Mouse (Mus musculus): ENCODE measurements at regions not wholly inside any gene's neighbourhood (a gene's known extent, or its start where the extent isn't known, plus 50 kb on each side); places are given as distances from the start of the nearest gene placed in this dataset.
"Not testable (repeated sequence)": the region's sequence is repeated elsewhere in the genome, so short reads cannot be mapped to it uniquely, and the experiment has no call there.

DNA sequence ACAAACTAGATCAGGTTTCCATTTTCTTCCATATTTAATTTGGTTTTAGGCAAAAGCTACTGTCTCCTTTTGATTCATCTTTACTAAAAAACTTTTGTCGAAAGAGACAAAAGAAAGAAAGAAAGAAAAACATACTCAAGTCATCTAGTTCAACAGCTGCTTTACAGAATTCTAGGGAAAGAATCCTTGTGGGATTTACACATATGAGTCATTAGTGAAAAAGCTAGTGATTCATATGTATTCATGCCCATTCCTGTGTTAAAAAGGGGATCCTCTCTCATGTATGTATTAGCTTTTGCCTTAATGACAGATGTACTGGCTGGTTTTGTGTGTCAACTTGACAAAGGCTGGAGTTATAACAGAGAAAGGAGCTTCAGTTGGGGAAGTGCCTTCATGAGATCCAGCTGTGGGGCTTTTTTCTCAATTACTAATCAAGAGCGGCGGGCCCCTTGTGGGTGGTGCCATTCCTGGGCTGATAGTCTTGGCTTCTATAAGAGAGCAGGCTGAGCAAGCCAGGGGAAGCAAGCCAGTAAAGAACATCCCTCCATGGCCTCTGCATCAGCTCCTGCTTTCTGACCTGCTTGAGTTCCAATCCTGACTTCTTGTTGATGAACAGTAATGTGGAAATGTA, 200.1 kb upstream of the Flrt2 start:
- H3K4me1 ChIP-seq (ENCODE audit: control insufficient read depth, insufficient read depth, low read length); ATAC-seq (ENCODE audit: low read depth); H3K9ac ChIP-seq (ENCODE audit: low read depth, low read length); H3K4me3 ChIP-seq (ENCODE audit: low read depth, low read length); H3K27ac ChIP-seq (replicated peaks; ENCODE audit: low read depth, low read length); H3K9me3 ChIP-seq (ENCODE audit: control insufficient read depth, low read length); H3K36me3 ChIP-seq (ENCODE audit: control insufficient read depth, insufficient read depth, low read length); H3K27me3 ChIP-seq (replicated peaks; ENCODE audit: control insufficient read depth, insufficient read depth, low read length); H3K4me2 ChIP-seq (ENCODE audit: low read depth, low read length): not testable (repeated sequence)
- WGBS = 33% methylated on average over 3 of the region's 3 CpGs
- DNase-seq (ENCODE audit: low spot score) = peak; percentile 40

DNA sequence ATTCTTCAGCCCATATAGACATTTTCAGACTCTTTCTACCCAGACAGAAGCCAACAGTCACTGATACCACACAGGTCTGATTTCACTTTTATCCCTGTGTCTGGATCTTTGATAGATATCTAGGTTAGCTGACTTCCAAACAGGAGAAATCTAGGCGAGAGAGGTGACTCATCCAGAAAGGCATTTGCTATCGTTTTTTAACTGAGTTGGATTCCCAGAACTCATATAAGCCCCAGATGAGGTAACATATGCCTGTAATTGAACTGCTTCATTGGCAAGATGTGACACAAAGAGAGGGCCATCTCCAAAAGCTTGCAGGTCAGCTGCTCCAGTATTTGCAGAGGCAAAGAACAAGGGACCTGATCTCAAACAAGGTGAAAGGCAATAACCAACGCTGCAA, 190.6 kb upstream of the Flrt2 start:
- DNase-seq (ENCODE audit: low spot score) (no peak), ATAC-seq (ENCODE audit: low read depth) (no peak)
- 72% methylated on average over 3 of the region's 3 CpGs for WGBS
- Histone ChIP-seq H3K4me1 (ENCODE audit: control insufficient read depth, insufficient read depth, low read length) (no peaks in the 10 kb centered on the region), H3K36me3 (ENCODE audit: control insufficient read depth, insufficient read depth, low read length) (no peaks in the 10 kb centered on the region), H3K27ac (replicated peaks; ENCODE audit: low read depth, low read length) (no peak overlapping the region), H3K4me2 (ENCODE audit: low read depth, low read length) (no peak overlapping the region), H3K27me3 (replicated peaks; ENCODE audit: control insufficient read depth, insufficient read depth, low read length) (no peaks in the 10 kb centered on the region), H3K4me3 (ENCODE audit: low read depth, low read length) (no peak overlapping the region), H3K9ac (ENCODE audit: low read depth, low read length) (no peak overlapping the region), H3K9me3 (ENCODE audit: control insufficient read depth, low read length) (no peaks in the 10 kb centered on the region)

- ATAC-seq (ENCODE audit: low read depth) (no peak), DNase-seq (ENCODE audit: low spot score) (no peak)
- Histone ChIP-seq H3K27ac (replicated peaks; ENCODE audit: low read depth, low read length) (no peak overlapping the region), H3K4me3 (ENCODE audit: low read depth, low read length) (no peak overlapping the region), H3K9ac (ENCODE audit: low read depth, low read length) (no peak overlapping the region), H3K4me2 (ENCODE audit: low read depth, low read length) (no peak overlapping the region), H3K27me3 (replicated peaks; ENCODE audit: control insufficient read depth, insufficient read depth, low read length) (no peaks in the 10 kb centered on the region), H3K9me3 (ENCODE audit: control insufficient read depth, low read length) (no peaks in the 10 kb centered on the region), H3K4me1 (ENCODE audit: control insufficient read depth, insufficient read depth, low read length) (no peaks in the 10 kb centered on the region), H3K36me3 (ENCODE audit: control insufficient read depth, insufficient read depth, low read length) (no peaks in the 10 kb centered on the region)
- WGBS = 80% methylated on average over 2 of the region's 2 CpGs
Measured at GRCm38 (mm10) chr12:95520008-95520407, 172.0 kb upstream of the Flrt2 start.

- H3K4me1 ChIP-seq (ENCODE audit: control insufficient read depth, insufficient read depth, low read length) = no peaks in the 10 kb centered on the region
- ATAC-seq (ENCODE audit: low read depth) (peak; percentile 60; the same call in 1 of the 2 replicates), DNase-seq (ENCODE audit: low spot score) (peak; percentile 17)
- H3K4me3 ChIP-seq (ENCODE audit: low read depth, low read length) = no peak overlapping the region
- no peak overlapping the region for H3K4me2 ChIP-seq (ENCODE audit: low read depth, low read length)
- H3K27me3 ChIP-seq (replicated peaks; ENCODE audit: control insufficient read depth, insufficient read depth, low read length) = no peaks in the 10 kb centered on the region
- no peaks in the 10 kb centered on the region for H3K36me3 ChIP-seq (ENCODE audit: control insufficient read depth, insufficient read depth, low read length)
- H3K9me3 ChIP-seq (ENCODE audit: control insufficient read depth, low read length) = no peaks in the 10 kb centered on the region
- no peak overlapping the region for H3K9ac ChIP-seq (ENCODE audit: low read depth, low read length)
- WGBS = 59% methylated on average over 3 of the region's 3 CpGs
- H3K27ac ChIP-seq (replicated peaks; ENCODE audit: low read depth, low read length) = no peak overlapping the region
Measured at GRCm38 (mm10) chr12:95522052-95522451, 170.0 kb upstream of the Flrt2 start.

DNA sequence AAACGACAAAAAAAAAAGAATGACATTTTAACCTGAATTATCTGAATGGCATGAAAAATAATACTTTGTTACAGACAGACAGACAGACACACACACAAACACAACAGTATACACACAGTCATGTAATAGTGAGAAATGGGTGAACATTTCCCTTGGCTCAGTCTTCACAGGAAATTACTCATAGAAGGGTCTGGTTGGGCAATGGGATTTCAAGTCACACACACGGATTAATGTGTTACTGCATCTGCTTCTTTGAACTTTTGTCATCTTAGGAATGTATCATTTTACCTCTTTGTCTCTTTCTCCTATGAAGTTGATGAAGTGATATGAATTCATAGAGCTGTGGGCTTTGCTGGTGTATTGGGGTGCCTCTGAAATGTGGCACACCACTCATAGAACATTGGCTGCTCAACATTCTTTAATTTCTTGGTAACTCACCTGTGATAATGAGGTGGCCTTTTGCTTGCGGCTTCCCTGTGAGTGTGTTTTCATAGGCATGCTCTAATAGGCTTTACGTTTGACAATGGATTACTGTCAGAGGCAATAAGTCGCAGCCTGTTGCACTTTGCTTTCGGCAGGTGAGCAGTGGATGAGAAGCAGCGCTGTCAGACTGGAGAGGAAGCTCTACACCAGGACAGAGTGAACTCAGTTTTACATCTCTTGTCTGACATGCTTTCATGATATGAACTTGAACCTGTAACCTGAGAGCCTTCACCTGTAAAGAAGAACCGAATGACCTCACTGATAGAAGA, 158.0 kb upstream of the Flrt2 start:
- DNase-seq (ENCODE audit: low spot score) (peak; percentile 53), ATAC-seq (ENCODE audit: low read depth) (peak; percentile 77; the same call in 1 of the 2 replicates)
- Histone ChIP-seq H3K4me2 (ENCODE audit: low read depth, low read length) (no peak overlapping the region), H3K4me3 (ENCODE audit: low read depth, low read length) (no peak overlapping the region), H3K9ac (ENCODE audit: low read depth, low read length) (no peak overlapping the region), H3K4me1 (ENCODE audit: control insufficient read depth, insufficient read depth, low read length) (no peaks in the 10 kb centered on the region), H3K27me3 (replicated peaks; ENCODE audit: control insufficient read depth, insufficient read depth, low read length) (no peaks in the 10 kb centered on the region), H3K27ac (replicated peaks; ENCODE audit: low read depth, low read length) (no peak overlapping the region), H3K9me3 (ENCODE audit: control insufficient read depth, low read length) (no peaks in the 10 kb centered on the region), H3K36me3 (ENCODE audit: control insufficient read depth, insufficient read depth, low read length) (no peaks in the 10 kb centered on the region)
- WGBS = 63% methylated on average over 8 of the region's 8 CpGs

DNA sequence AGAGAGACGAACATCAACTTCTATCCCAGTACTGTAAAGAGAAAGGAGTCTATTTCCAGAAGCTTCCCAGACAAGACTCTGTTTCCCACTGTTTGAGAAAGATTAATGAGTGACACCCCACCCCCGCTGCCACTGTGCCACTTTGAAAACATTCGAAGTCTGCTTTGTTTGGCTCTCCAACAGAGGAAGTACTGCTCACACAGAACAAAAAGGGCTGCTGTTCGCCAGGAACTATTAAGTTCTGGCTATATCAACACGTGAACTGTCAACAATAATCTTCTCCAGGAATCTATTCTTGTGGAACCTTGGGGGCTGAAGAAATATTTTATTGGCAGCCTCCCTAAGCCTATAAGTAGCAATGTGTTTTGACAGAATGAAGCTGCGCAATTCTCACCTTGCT, 144.7 kb upstream of the Flrt2 start:
- Histone ChIP-seq H3K36me3 (ENCODE audit: control insufficient read depth, insufficient read depth, low read length) (no peaks in the 10 kb centered on the region), H3K4me3 (ENCODE audit: low read depth, low read length) (no peak overlapping the region), H3K4me1 (ENCODE audit: control insufficient read depth, insufficient read depth, low read length) (peaks cover 12% of the 10 kb centered on the region), H3K27me3 (replicated peaks; ENCODE audit: control insufficient read depth, insufficient read depth, low read length) (no peaks in the 10 kb centered on the region), H3K4me2 (ENCODE audit: low read depth, low read length) (0 out of 2 replicates have a peak overlapping the region, but pooled peaks have one; percentile 12), H3K9ac (ENCODE audit: low read depth, low read length) (no peak overlapping the region), H3K27ac (replicated peaks; ENCODE audit: low read depth, low read length) (no peak overlapping the region), H3K9me3 (ENCODE audit: control insufficient read depth, low read length) (no peaks in the 10 kb centered on the region)
- WGBS = 21% methylated on average over 6 of the region's 6 CpGs
- ATAC-seq (ENCODE audit: low read depth) = peak; percentile 15; the same call in 1 of the 2 replicates
- DNase-seq (ENCODE audit: low spot score) = peak; percentile 77

DNA sequence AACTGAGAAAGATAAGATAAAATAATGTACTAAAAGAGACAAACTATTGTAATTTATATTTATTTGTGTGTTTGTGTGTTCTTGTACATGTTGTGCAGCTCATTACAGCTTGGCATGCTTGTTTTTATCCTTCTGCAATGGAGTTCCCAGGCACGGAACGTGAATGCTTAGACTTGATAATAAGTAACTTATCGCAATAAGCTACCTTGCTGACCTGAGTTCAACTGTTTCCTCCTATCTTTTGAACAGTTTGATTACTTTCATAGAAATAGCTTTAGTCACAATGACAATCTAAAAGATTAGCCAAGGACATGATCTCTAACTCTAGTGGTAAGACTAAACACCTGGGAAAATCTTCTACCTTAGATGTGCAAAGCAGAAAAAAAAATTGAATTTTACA, 138.9 kb upstream of the Flrt2 start:
- ATAC-seq (ENCODE audit: low read depth) (no peak), DNase-seq (ENCODE audit: low spot score) (no peak)
- H3K27me3 ChIP-seq (replicated peaks; ENCODE audit: control insufficient read depth, insufficient read depth, low read length) = no peaks in the 10 kb centered on the region
- no peak overlapping the region for H3K4me3 ChIP-seq (ENCODE audit: low read depth, low read length)
- no peaks in the 10 kb centered on the region for H3K9me3 ChIP-seq (ENCODE audit: control insufficient read depth, low read length)
- no peak overlapping the region for H3K4me2 ChIP-seq (ENCODE audit: low read depth, low read length)
- H3K4me1 ChIP-seq (ENCODE audit: control insufficient read depth, insufficient read depth, low read length) = no peaks in the 10 kb centered on the region
- H3K36me3 ChIP-seq (ENCODE audit: control insufficient read depth, insufficient read depth, low read length) = no peaks in the 10 kb centered on the region
- WGBS = 98% methylated on average over 3 of the region's 3 CpGs
- H3K27ac ChIP-seq (replicated peaks; ENCODE audit: low read depth, low read length) = no peak overlapping the region
- H3K9ac ChIP-seq (ENCODE audit: low read depth, low read length) = no peak overlapping the region

DNA sequence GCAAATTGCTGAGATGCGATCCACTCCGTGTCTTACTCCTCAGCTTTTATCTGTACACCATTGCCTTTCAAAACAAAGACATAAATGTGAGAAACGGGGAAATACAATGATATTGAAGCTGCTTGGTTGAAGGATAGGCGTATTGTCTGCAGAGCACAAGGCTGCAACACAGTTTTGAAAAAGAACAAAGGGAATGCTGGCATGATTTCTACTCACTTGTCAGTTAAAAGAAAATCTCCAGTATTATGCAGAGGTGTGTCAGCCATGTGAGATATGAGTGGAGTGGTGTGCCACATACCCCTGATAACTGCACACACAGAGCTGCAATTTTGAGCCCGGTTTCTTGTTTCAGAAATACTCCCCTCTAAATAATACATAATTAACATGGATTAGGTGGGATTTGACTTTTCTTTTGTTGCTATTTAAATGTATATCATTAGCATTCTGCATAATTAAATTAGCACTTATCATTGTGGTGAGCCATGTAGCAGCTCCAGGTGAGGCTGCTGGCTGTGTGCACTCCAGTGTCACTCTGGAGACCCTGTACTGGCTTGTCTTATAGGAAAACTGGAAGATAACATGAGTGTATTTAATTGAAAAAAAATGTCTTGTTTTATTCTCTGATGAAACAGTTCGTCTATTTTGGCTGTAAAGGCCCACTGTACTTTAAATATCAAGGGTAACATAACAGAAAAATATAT, 133.2 kb upstream of the Flrt2 start:
- Histone ChIP-seq H3K27me3 (replicated peaks; ENCODE audit: control insufficient read depth, insufficient read depth, low read length) (no peaks in the 10 kb centered on the region), H3K4me3 (ENCODE audit: low read depth, low read length) (no peak overlapping the region), H3K9me3 (ENCODE audit: control insufficient read depth, low read length) (no peaks in the 10 kb centered on the region), H3K4me1 (ENCODE audit: control insufficient read depth, insufficient read depth, low read length) (no peaks in the 10 kb centered on the region), H3K4me2 (ENCODE audit: low read depth, low read length) (no peak overlapping the region), H3K9ac (ENCODE audit: low read depth, low read length) (no peak overlapping the region), H3K36me3 (ENCODE audit: control insufficient read depth, insufficient read depth, low read length) (no peaks in the 10 kb centered on the region), H3K27ac (replicated peaks; ENCODE audit: low read depth, low read length) (no peak overlapping the region)
- ATAC-seq (ENCODE audit: low read depth) (no peak), DNase-seq (ENCODE audit: low spot score) (no peak)
- 47% methylated on average over 6 of the region's 6 CpGs for WGBS

All from embryonic facial prominence, embryonic 14.5 days (tissue).